Mouse (Mus musculus): ENCODE measurements around the gene Scn2a. TPM values are rescaled to one million over a fixed set of nuclear protein-coding genes. Genes with fewer than 3 reads are reported as not detected.
A peak's percentile ranks its signal among the peaks of the same experiment; 100 is the strongest.

Gene Scn2a
- polyA plus RNA-seq, 1 experiment, result 81.1 TPM

- Histone ChIP-seq H3K4me3 (ENCODE audit: insufficient read depth, low read length) (no peak overlapping the region), H3K4me1 (ENCODE audit: control insufficient read depth, insufficient read depth, low read length) (peaks cover 1% of the 10 kb centered on the region; the same call in 1 of the 2 replicates), H3K27ac (ENCODE audit: insufficient read depth, low read length) (no peak overlapping the region)
- no peak for TF ChIP-seq CTCF (IDR thresholded peaks at IDR 0.05; ENCODE audit: extremely low read depth, insufficient read depth, low read length)
- no peak for TF ChIP-seq POLR2A (IDR thresholded peaks at IDR 0.05; ENCODE audit: extremely low read depth, insufficient read depth, low read length)
Observed at GRCm38 (mm10) chr2:65663892-65664291, 43.3 kb downstream of the Scn2a start.

- Histone ChIP-seq H3K4me3 (ENCODE audit: insufficient read depth, low read length) (no peak overlapping the region), H3K4me1 (ENCODE audit: control insufficient read depth, insufficient read depth, low read length) (peaks cover 1% of the 10 kb centered on the region; the same call in 1 of the 2 replicates), H3K27ac (ENCODE audit: insufficient read depth, low read length) (no peak overlapping the region)
- no peak for TF ChIP-seq CTCF (IDR thresholded peaks at IDR 0.05; ENCODE audit: extremely low read depth, insufficient read depth, low read length)
Observed at GRCm38 (mm10) chr2:65664481-65664880, 43.9 kb downstream of the Scn2a start.

- no peak overlapping the region for H3K27ac ChIP-seq (ENCODE audit: insufficient read depth, low read length)
- peaks cover 1% of the 10 kb centered on the region; the same call in 1 of the 2 replicates for H3K4me1 ChIP-seq (ENCODE audit: control insufficient read depth, insufficient read depth, low read length)
- TF ChIP-seq CTCF (IDR thresholded peaks at IDR 0.05; ENCODE audit: extremely low read depth, insufficient read depth, low read length) (no peak), POLR2A (IDR thresholded peaks at IDR 0.05; ENCODE audit: extremely low read depth, insufficient read depth, low read length) (no peak)
- H3K4me3 ChIP-seq (ENCODE audit: insufficient read depth, low read length), result no peak overlapping the region
Observed at GRCm38 (mm10) chr2:65665180-65665579, 44.6 kb downstream of the Scn2a start.

- Histone ChIP-seq H3K27ac (ENCODE audit: insufficient read depth, low read length) (no peak overlapping the region), H3K4me3 (ENCODE audit: insufficient read depth, low read length) (peak overlapping the region; percentile 71), H3K4me1 (ENCODE audit: control insufficient read depth, insufficient read depth, low read length) (peaks cover 1% of the 10 kb centered on the region; the same call in 1 of the 2 replicates)
- TF ChIP-seq CTCF (IDR thresholded peaks at IDR 0.05; ENCODE audit: extremely low read depth, insufficient read depth, low read length) (no peak), POLR2A (IDR thresholded peaks at IDR 0.05; ENCODE audit: extremely low read depth, insufficient read depth, low read length) (no peak)
Observed at GRCm38 (mm10) chr2:65667590-65668436, 47.2 kb downstream of the Scn2a start.

GRCm38 (mm10) chr2:65668437-65669135, 48.0 kb downstream of the Scn2a start:
- TF ChIP-seq CTCF (IDR thresholded peaks at IDR 0.05; ENCODE audit: extremely low read depth, insufficient read depth, low read length) (peak; percentile 55), POLR2A (IDR thresholded peaks at IDR 0.05; ENCODE audit: extremely low read depth, insufficient read depth, low read length) (peak; percentile 53; the same call in 1 of the 2 replicates)
- Histone ChIP-seq H3K4me1 (ENCODE audit: control insufficient read depth, insufficient read depth, low read length) (no peaks in the 10 kb centered on the region), H3K4me3 (ENCODE audit: insufficient read depth, low read length) (peak overlapping the region; percentile 71), H3K27ac (ENCODE audit: insufficient read depth, low read length) (peak overlapping the region; percentile 51)

- peak overlapping the region; percentile 71 for H3K4me3 ChIP-seq (ENCODE audit: insufficient read depth, low read length)
- TF ChIP-seq POLR2A (IDR thresholded peaks at IDR 0.05; ENCODE audit: extremely low read depth, insufficient read depth, low read length) (no peak), CTCF (IDR thresholded peaks at IDR 0.05; ENCODE audit: extremely low read depth, insufficient read depth, low read length) (no peak)
- H3K27ac ChIP-seq (ENCODE audit: insufficient read depth, low read length), result no peak overlapping the region; the same call in 1 of the 2 replicates
- no peaks in the 10 kb centered on the region for H3K4me1 ChIP-seq (ENCODE audit: control insufficient read depth, insufficient read depth, low read length)
Observed at GRCm38 (mm10) chr2:65669561-65669960, 49.0 kb downstream of the Scn2a start.

- TF ChIP-seq CTCF (IDR thresholded peaks at IDR 0.05; ENCODE audit: extremely low read depth, insufficient read depth, low read length) (no peak), POLR2A (IDR thresholded peaks at IDR 0.05; ENCODE audit: extremely low read depth, insufficient read depth, low read length) (peak; percentile 41; the same call in 1 of the 2 replicates)
- H3K27ac ChIP-seq (ENCODE audit: insufficient read depth, low read length), result peak overlapping the region; percentile 24
- peak overlapping the region; percentile 71 for H3K4me3 ChIP-seq (ENCODE audit: insufficient read depth, low read length)
- no peaks in the 10 kb centered on the region for H3K4me1 ChIP-seq (ENCODE audit: control insufficient read depth, insufficient read depth, low read length)
Observed at GRCm38 (mm10) chr2:65670153-65670817, 49.7 kb downstream of the Scn2a start.

GRCm38 (mm10) chr2:65679621-65680020, 59.0 kb downstream of the Scn2a start:
- Histone ChIP-seq H3K27ac (ENCODE audit: insufficient read depth, low read length) (no peak overlapping the region), H3K4me3 (ENCODE audit: insufficient read depth, low read length) (no peak overlapping the region), H3K4me1 (ENCODE audit: control insufficient read depth, insufficient read depth, low read length) (no peaks in the 10 kb centered on the region; the same call in 1 of the 2 replicates)
- TF ChIP-seq CTCF (IDR thresholded peaks at IDR 0.05; ENCODE audit: extremely low read depth, insufficient read depth, low read length) (no peak), POLR2A (IDR thresholded peaks at IDR 0.05; ENCODE audit: extremely low read depth, insufficient read depth, low read length) (no peak)

GRCm38 (mm10) chr2:65685151-65685550, 64.6 kb downstream of the Scn2a start:
- H3K27ac ChIP-seq (ENCODE audit: insufficient read depth, low read length), result no peak overlapping the region
- no peak overlapping the region for H3K4me3 ChIP-seq (ENCODE audit: insufficient read depth, low read length)
- H3K4me1 ChIP-seq (ENCODE audit: control insufficient read depth, insufficient read depth, low read length), result peaks cover 5% of the 10 kb centered on the region
- TF ChIP-seq POLR2A (IDR thresholded peaks at IDR 0.05; ENCODE audit: extremely low read depth, insufficient read depth, low read length) (no peak), CTCF (IDR thresholded peaks at IDR 0.05; ENCODE audit: extremely low read depth, insufficient read depth, low read length) (no peak)
